Mouse (Mus musculus): ENCODE measurements around the gene Txk. TPM values are rescaled to one million over a fixed set of nuclear protein-coding genes. Genes with fewer than 3 reads are reported as not detected.

The Txk gene
- polyA plus RNA-seq, 1 experiment from 2014 or later = not detected

- 82% methylated on average over 6 of the region's 6 CpGs for WGBS
- no peak for ATAC-seq (replicated peaks)
- H3K36me3 ChIP-seq = no peaks in the 10 kb centered on the region
These were observed 17.3 kb upstream of the Txk start for GRCm38 (mm10) chr5:72769841-72770240.

GRCm38 (mm10) chr5:72763546-72763945, 11.0 kb upstream of the Txk start:
- Histone ChIP-seq H3K27me3 (no peaks in the 10 kb centered on the region), H3K4me2 (replicated peaks) (no peak overlapping the region), H3K9me3 (no peaks in the 10 kb centered on the region), H3K4me3 (no peak overlapping the region), H3K4me1 (peaks cover 8% of the 10 kb centered on the region; the same call in 1 of the 2 replicates), H3K36me3 (no peaks in the 10 kb centered on the region), H3K27ac (replicated peaks) (no peak overlapping the region), H3K9ac (replicated peaks) (no peak overlapping the region)
- no peak for ATAC-seq (replicated peaks)
- WGBS = 95% methylated on average over 5 of the region's 5 CpGs

More at GRCm38 (mm10) chr5:72769841-72770240, 17.3 kb upstream of the Txk start:
- no peak overlapping the region for H3K9ac ChIP-seq (replicated peaks)
- no peaks in the 10 kb centered on the region for H3K4me1 ChIP-seq
- H3K9me3 ChIP-seq = no peaks in the 10 kb centered on the region
- H3K4me3 ChIP-seq = no peak overlapping the region
- H3K27ac ChIP-seq (replicated peaks) = no peak overlapping the region
- no peak overlapping the region for H3K4me2 ChIP-seq (replicated peaks)
- no peaks in the 10 kb centered on the region for H3K27me3 ChIP-seq

GRCm38 (mm10) chr5:72763025-72763424, 10.4 kb upstream of the Txk start:
- Histone ChIP-seq H3K36me3 (no peaks in the 10 kb centered on the region), H3K4me3 (no peak overlapping the region), H3K4me2 (replicated peaks) (no peak overlapping the region), H3K27me3 (no peaks in the 10 kb centered on the region), H3K9me3 (no peaks in the 10 kb centered on the region), H3K4me1 (peaks cover 8% of the 10 kb centered on the region; the same call in 1 of the 2 replicates), H3K27ac (replicated peaks) (no peak overlapping the region), H3K9ac (replicated peaks) (no peak overlapping the region)
- no peak for ATAC-seq (replicated peaks)
- WGBS = 83% methylated on average over 3 of the region's 3 CpGs

GRCm38 (mm10) chr5:72761758-72762157, 9.2 kb upstream of the Txk start:
- WGBS = 25% methylated on average over 5 of the region's 5 CpGs
- no peaks in the 10 kb centered on the region for H3K27me3 ChIP-seq
- no peaks in the 10 kb centered on the region for H3K36me3 ChIP-seq
- no peak overlapping the region for H3K4me3 ChIP-seq
- H3K4me1 ChIP-seq = peaks cover 11% of the 10 kb centered on the region
- no peak overlapping the region for H3K9ac ChIP-seq (replicated peaks)
- H3K9me3 ChIP-seq = no peaks in the 10 kb centered on the region
- H3K27ac ChIP-seq (replicated peaks) = no peak overlapping the region
- ATAC-seq (replicated peaks) = no peak
- no peak overlapping the region for H3K4me2 ChIP-seq (replicated peaks)

GRCm38 (mm10) chr5:72761237-72761636, 8.7 kb upstream of the Txk start:
- Histone ChIP-seq H3K9me3 (no peaks in the 10 kb centered on the region), H3K36me3 (no peaks in the 10 kb centered on the region), H3K27me3 (no peaks in the 10 kb centered on the region), H3K4me3 (no peak overlapping the region), H3K4me1 (peaks cover 11% of the 10 kb centered on the region), H3K4me2 (replicated peaks) (no peak overlapping the region), H3K9ac (replicated peaks) (no peak overlapping the region), H3K27ac (replicated peaks) (no peak overlapping the region)
- WGBS = 80% methylated on average over 5 of the region's 5 CpGs
- ATAC-seq (replicated peaks) = no peak

- no peak overlapping the region for H3K4me2 ChIP-seq (replicated peaks)
- ATAC-seq (replicated peaks) = peak; percentile 75
- no peaks in the 10 kb centered on the region for H3K9me3 ChIP-seq
- peaks cover 11% of the 10 kb centered on the region for H3K4me1 ChIP-seq
- 79% methylated on average over 13 of the region's 13 CpGs for WGBS
- H3K27ac ChIP-seq (replicated peaks) = no peak overlapping the region
- no peaks in the 10 kb centered on the region for H3K36me3 ChIP-seq
- no peak overlapping the region for H3K4me3 ChIP-seq
- no peak overlapping the region for H3K9ac ChIP-seq (replicated peaks)
- no peaks in the 10 kb centered on the region for H3K27me3 ChIP-seq
These were observed 6.6 kb upstream of the Txk start for GRCm38 (mm10) chr5:72758925-72759924.

GRCm38 (mm10) chr5:72757155-72757773, 4.7 kb upstream of the Txk start:
- ATAC-seq (replicated peaks) = peak; percentile 39
- no peak overlapping the region for H3K4me2 ChIP-seq (replicated peaks)
- no peak overlapping the region for H3K9ac ChIP-seq (replicated peaks)
- WGBS = 51% methylated on average over 18 of the region's 18 CpGs
- H3K27me3 ChIP-seq = no peaks in the 10 kb centered on the region
- H3K36me3 ChIP-seq = no peaks in the 10 kb centered on the region
- H3K4me3 ChIP-seq = no peak overlapping the region
- H3K9me3 ChIP-seq = no peaks in the 10 kb centered on the region
- peaks cover 11% of the 10 kb centered on the region for H3K4me1 ChIP-seq
- no peak overlapping the region for H3K27ac ChIP-seq (replicated peaks)

GRCm38 (mm10) chr5:72755941-72756340, 3.4 kb upstream of the Txk start:
- Histone ChIP-seq H3K9me3 (no peaks in the 10 kb centered on the region), H3K4me2 (replicated peaks) (no peak overlapping the region), H3K4me1 (peaks cover 5% of the 10 kb centered on the region; the same call in 1 of the 2 replicates), H3K4me3 (no peak overlapping the region), H3K27me3 (no peaks in the 10 kb centered on the region), H3K36me3 (no peaks in the 10 kb centered on the region), H3K27ac (replicated peaks) (no peak overlapping the region), H3K9ac (replicated peaks) (no peak overlapping the region)
- 73% methylated on average over 8 of the region's 8 CpGs for WGBS
- no peak; the same call in 1 of the 2 replicates for ATAC-seq (replicated peaks)

- WGBS = 82% methylated on average over 2 of the region's 2 CpGs
- no peak overlapping the region for H3K4me3 ChIP-seq
- no peaks in the 10 kb centered on the region for H3K36me3 ChIP-seq
- H3K9ac ChIP-seq (replicated peaks) = no peak overlapping the region
- peaks cover 6% of the 10 kb centered on the region; the same call in 1 of the 2 replicates for H3K4me1 ChIP-seq
- no peak overlapping the region for H3K4me2 ChIP-seq (replicated peaks)
- H3K9me3 ChIP-seq = no peaks in the 10 kb centered on the region
- no peak overlapping the region for H3K27ac ChIP-seq (replicated peaks)
- ATAC-seq (replicated peaks) = no peak
- no peaks in the 10 kb centered on the region for H3K27me3 ChIP-seq
These were observed 2.5 kb upstream of the Txk start for GRCm38 (mm10) chr5:72755035-72755434.

GRCm38 (mm10) chr5:72751056-72751758, 1.4 kb downstream of the Txk start:
- WGBS = 77% methylated on average over 7 of the region's 7 CpGs
- Histone ChIP-seq H3K27ac (replicated peaks) (no peak overlapping the region), H3K27me3 (no peaks in the 10 kb centered on the region), H3K9ac (replicated peaks) (no peak overlapping the region), H3K36me3 (no peaks in the 10 kb centered on the region), H3K9me3 (no peaks in the 10 kb centered on the region), H3K4me3 (no peak overlapping the region), H3K4me1 (peaks cover 2% of the 10 kb centered on the region; the same call in 1 of the 2 replicates), H3K4me2 (replicated peaks) (no peak overlapping the region)
- no peak for ATAC-seq (replicated peaks)

GRCm38 (mm10) chr5:72750226-72750625, 2.4 kb downstream of the Txk start:
- ATAC-seq (replicated peaks) = no peak
- no peak overlapping the region for H3K9ac ChIP-seq (replicated peaks)
- peaks cover 2% of the 10 kb centered on the region; the same call in 1 of the 2 replicates for H3K4me1 ChIP-seq
- H3K9me3 ChIP-seq = no peaks in the 10 kb centered on the region
- H3K27me3 ChIP-seq = no peaks in the 10 kb centered on the region
- no peaks in the 10 kb centered on the region for H3K36me3 ChIP-seq
- H3K4me3 ChIP-seq = no peak overlapping the region
- 75% methylated on average over 5 of the region's 5 CpGs for WGBS
- no peak overlapping the region for H3K27ac ChIP-seq (replicated peaks)
- H3K4me2 ChIP-seq (replicated peaks) = no peak overlapping the region

Data from forebrain, embryonic 15.5 days (tissue).